Mouse (Mus musculus) layer of hippocampus, postnatal 36 days (tissue): Measurements from ENCODE around the gene Cdc14a. TPM values are rescaled to one million over a fixed set of nuclear protein-coding genes. Genes with fewer than 3 reads are reported as not detected.

Source experiments
- DNase-seq, 2 experiments: peaks; one replicate each; pipeline ENCODE4 v3.0.0; 2022
- total RNA-seq, 2 experiments: library from RNA; stranded (reverse); gene quantifications; 2 replicates each; pipeline ENCODE4 v1.2.3; 2021

Cdc14a gene
- total RNA-seq, 2 experiments from 2014 or later, result 3.7 to 3.9 TPM

- DNase-seq, result no peak
Observed at GRCm38 (mm10) chr3:116263977-116264376, 159.9 kb downstream of the Cdc14a start.

- no peak for DNase-seq
Observed at GRCm38 (mm10) chr3:116263061-116263460, 160.8 kb downstream of the Cdc14a start.

GRCm38 (mm10) chr3:116256104-116256503 lies 167.7 kb downstream of the Cdc14a start:
- DNase-seq, result no peak

DNA sequence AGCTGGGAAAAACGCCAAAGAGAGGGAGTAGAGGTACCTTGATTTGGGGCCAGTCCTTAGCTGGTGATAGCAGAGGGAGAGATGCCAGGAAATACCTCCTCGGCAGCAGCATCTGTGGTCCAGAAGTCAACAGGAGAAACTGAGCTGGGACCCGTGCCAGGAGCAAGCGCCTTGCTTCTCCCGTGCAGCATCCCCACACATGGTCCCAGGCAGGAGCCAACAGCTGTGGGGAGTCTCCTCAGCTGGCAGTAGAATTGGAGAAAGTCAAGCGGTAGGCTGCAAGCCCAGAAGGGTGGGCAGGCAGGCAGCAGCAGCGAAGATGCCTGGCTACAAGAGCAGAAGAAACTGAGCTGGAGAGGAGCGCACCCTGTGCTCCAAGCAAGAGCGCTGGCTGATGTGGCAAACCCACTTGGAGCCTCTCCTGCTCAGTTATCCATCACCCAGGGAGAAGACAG lies 170.7 kb downstream of the Cdc14a start, which contains the start of gene Gpr88:
TSS of gene Gpr88 (minus strand) at position 427 of the 455 bp plus-strand sequence.
- peak; percentile 32 to 39 for DNase-seq

- no peak for DNase-seq
Observed at GRCm38 (mm10) chr3:116252255-116253040, 171.4 kb downstream of the Cdc14a start.

GRCm38 (mm10) chr3:116251481-116252254 lies 172.2 kb downstream of the Cdc14a start:
- peak; percentile 26 to 30 for DNase-seq

DNA sequence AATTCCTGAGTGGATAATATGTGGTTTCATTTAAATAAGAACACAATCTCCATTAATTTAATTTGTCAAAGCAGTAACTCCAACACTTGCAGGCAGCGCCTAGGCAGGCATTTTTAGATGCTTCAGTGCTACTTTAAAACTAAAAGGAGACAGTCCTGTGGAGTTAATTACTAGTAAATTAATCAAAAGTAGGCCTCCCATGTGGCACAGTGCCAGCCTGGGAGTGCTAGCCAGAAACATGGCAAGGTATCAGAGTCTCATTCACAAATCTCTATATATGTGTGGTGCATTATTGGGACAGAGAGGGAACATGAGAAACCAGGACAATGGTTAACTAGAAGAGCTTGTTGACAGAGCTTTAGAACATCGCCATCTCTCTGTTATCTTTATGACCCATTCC lies 174.8 kb downstream of the Cdc14a start:
- DNase-seq, result no peak

DNA sequence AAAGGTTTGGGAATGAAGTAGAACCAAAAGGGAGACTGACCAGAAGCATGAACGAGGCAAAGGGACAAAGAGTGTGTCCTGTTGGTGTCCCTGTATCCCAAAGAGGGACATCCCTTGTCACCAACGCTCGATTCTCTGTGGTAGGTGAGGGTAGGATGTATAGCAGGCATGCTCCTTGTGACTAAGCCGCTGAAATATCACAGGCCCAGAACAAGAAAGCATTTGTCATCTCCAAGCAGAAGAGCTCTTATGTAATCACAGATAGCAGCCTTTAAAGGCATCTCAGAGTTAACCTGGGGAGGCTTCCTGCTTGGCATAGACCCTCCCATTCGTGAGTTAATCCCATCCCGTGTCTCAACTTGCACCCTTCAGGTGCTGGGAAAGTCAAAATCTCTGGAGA lies 179.4 kb downstream of the Cdc14a start:
- DNase-seq, result no peak

- no peak for DNase-seq
Observed at GRCm38 (mm10) chr3:116242685-116243084, 181.1 kb downstream of the Cdc14a start.

DNA sequence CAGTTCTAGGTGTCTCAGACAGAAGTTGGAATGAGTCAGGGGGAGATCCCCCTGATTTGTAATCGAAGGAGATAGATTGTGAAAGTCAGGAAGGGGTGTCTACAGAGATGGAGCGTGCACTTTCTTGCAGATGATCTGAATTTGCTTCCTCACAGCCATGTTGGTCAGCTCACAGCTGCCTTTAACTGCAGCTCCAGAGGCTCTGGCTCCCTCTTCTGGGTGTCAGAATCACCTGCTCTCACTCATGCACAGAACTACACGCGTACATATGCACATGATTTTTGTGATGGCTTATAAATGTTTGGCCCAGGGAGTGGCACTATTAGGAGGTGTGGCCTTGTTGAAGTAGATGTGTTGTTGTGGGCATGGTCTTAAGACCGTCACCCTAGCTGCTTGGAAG lies 186.3 kb downstream of the Cdc14a start:
- no peak for DNase-seq

DNA sequence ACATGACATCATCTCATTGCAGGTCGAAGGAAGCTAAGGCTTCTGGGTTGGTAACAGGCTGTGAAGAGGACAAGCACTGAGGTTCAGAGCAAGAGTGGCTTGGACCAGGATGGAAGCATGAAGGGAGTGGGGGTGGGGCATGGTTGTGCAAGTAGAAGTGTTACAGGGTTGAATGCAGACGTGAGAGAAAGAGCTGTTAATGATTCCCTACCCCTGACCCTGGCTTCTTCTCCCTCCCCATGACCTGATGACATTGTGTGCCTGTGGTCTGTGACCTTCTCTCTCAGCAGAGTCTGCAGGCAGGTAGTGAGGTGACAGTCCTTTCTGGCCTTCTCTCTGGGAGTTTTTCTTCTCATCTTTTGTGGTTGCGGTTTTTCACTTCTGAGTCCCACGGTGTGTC lies 187.0 kb downstream of the Cdc14a start:
- no peak for DNase-seq

DNA sequence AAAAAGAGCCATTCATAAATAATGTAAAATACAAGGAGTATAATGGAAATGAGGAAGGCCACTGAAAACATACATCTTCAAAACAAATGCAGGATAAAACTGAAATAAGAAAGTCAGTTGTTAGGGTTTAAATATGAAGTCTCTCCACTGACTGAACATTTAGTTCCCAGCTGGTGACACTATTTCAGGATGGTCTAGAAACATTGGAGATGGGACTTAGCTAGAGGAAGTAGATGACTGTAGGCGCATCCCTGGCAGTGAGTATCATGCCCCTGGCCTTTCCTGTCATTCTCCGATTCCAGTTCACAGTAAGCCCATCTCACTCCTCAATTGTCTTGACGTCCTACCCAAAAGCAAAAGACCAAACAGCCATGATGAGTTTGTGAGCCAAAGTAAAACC lies 190.3 kb downstream of the Cdc14a start:
- no peak for DNase-seq

DNA sequence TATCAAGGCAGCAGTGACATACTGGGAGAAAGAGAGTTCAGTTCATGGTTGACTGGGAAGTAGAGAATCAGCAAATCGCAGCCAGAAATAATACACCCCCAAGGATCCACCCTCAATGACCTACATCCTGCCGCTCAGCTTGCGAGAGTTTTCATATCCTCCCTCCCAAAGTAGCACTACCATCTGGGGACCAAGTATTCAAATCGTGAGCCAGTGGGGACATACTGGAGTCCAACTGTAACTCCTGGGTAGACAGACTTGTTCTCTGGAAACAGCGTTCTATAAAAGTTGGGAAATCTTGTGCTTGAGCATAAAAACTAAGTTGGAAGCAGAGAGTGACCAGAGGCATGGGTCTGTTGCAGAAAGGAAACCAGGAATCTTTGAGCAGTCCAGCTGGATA lies 191.1 kb downstream of the Cdc14a start:
- no peak for DNase-seq

GRCm38 (mm10) chr3:116229336-116229735 lies 194.5 kb downstream of the Cdc14a start:
- no peak for DNase-seq

DNA sequence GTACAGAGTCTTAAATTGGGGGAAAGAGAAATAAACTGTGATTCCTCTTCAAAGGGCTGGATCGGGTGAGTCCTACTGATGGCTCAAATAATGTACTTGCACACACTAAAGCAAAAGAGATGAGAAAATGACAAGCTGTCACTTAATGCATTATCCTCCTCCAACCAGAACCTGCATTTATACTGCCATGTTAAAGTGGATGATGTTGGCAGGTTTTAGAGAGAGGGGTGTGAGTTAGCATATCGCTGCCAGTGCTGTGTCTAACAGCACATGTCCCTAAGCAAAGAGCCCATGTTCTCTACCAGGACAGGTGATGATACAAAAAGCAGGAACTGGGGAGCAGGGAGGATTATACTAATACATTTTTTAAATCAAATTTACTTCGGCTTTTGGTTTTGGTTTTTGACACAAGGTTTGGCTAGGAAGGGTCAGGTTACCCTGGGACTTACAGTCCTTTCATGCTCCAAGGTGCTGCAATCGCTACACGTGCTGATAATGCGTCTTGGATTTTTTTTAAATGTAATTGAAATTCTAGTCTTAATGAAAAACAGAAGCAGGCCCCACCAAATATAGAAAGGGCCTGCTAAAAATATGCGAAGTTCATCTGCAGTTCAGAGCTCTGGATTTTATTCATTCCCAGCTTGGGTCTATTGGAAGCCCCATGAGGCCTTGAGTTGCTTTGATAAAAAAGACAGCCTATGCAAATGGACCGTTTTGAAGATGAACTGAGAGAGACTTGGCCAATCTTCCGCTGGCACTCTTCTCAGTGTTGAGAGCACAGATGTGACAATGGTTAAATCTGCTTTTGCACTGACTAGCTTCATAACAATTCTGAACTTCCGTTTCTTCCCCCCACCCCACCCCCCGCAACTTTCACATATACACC lies 195.2 kb downstream of the Cdc14a start:
- DNase-seq, result no peak

- no peak for DNase-seq
Observed at GRCm38 (mm10) chr3:116227383-116227782, 196.4 kb downstream of the Cdc14a start.

DNA sequence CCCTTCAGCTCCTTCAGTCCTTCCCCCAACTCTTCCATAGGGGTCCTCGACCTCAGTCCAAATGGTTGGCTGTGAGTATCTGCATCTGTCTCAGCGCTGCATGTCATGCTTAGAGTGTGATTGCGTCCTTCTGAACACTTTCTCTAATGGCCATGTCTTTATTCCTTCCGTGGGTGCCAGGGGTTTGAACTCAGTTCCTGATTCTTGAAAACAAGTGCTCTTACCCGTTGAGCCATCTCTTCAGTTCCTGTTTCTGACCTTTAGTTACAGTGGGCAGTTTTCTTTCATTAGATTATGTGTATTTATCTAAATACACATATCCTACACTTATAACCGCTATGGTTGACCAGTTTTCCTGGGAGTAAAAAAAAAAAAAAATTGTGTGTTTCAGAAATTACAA lies 196.9 kb downstream of the Cdc14a start:
- DNase-seq, result no peak

Other genes starting within 250 kb of the Cdc14a start
- gene Gpr88, start 170.5 kb downstream of the Cdc14a start, total RNA-seq, result 1 to 10 TPM; 1.9 to 3.4 TPM
- gene Rtca, start 84.2 kb upstream of the Cdc14a start, total RNA-seq, result 10 to 100 TPM; 52.1 to 55.0 TPM
- gene Dbt, start 89.0 kb upstream of the Cdc14a start, total RNA-seq, result 10 to 100 TPM; 17.5 to 24.7 TPM
- gene Lrrc39, start 138.9 kb upstream of the Cdc14a start, total RNA-seq, result not detected
- 1 to 10 TPM; 8.2 to 9.2 TPM for gene Sass6, start 170.9 kb upstream of the Cdc14a start, total RNA-seq
- gene Trmt13, start 190.6 kb upstream of the Cdc14a start, total RNA-seq, result 10 to 100 TPM; 18.4 to 21.3 TPM
- gene Mfsd14a, start 238.6 kb upstream of the Cdc14a start, total RNA-seq, result 10 to 100 TPM; 60.9 to 62.1 TPM